Mouse (Mus musculus): ENCODE results near the gene Esrrb. TPM values are rescaled to one million over a fixed set of nuclear protein-coding genes. Genes with fewer than 3 reads are reported as not detected.

Gene Esrrb
- total RNA-seq, 4 experiments from 2014 or later: 0.24 to 0.52 (median 0.41) TPM; not detected in 1

Other genes starting within 250 kb of the Esrrb start
- gene Gpatch2l, start 119.3 kb upstream of the Esrrb start, total RNA-seq (2022): 10 to 100 TPM; 20.7 to 29.1 (median 24.9) TPM

Data from adrenal gland, adult 8-10 months (tissue).